Mouse (Mus musculus) lung, postnatal 0 days (tissue): Measurements from ENCODE around the gene Blm.

Experiments used
- CTCF ChIP-seq: IDR thresholded peaks from 2 replicates; pipeline ENCODE4 v1.5.1; 2016; ENCODE audit warnings: antibody characterized with exemption, mild to moderate bottlenecking
- EP300 ChIP-seq: IDR thresholded peaks from 2 replicates; pipeline ENCODE4 v1.6.1; 2016; ENCODE audit warnings: antibody characterized with exemption, mild to moderate bottlenecking, control low read depth

DNA sequence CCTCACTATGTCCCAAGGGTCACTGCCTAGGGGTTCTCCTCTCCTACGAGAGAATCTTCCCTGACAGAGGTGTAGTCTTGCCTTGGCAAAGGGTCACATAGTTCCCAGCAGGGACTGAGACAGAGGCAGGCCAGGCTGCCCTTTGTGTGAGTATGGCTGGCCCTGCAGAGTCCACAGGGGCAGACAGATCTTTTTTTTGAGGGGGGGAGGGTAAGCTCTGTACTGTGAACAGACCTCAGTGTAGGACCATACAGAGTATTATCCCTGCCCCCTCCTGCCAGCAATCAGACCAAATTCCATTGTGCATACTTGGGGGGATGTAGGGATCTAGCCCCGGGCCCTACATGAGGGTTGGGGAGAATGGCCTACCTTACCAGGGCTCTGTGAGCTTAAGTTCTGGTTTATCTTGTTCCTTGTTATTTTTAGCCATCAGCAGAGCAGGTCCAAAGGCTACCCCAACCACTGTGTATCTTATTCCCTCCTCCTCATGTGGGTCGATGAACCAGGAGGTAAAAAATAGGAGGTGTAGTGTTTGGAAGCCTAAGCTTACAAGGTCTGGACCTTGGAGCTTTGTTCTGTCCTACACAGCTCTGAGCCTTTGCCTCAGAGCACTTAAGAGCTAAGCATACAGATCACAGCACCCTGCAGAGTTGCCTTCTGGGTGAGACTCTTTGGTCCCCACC lies 83.2 kb downstream of the Blm start:
- TF ChIP-seq CTCF (no peak), EP300 (no peak)
